Mouse (Mus musculus) G1E (cell line): ENCODE data around the gene Tbc1d17.
A peak's percentile ranks its signal among the peaks of the same experiment; 100 is the strongest.

Experiments used
- CTCF ChIP-seq: IDR thresholded peaks from 2 replicates; pipeline ENCODE4 v1.5.1; 2012; ENCODE audit warnings: low read depth, low read length, inconsistent platforms, mixed read lengths
- GATA1 ChIP-seq: IDR thresholded peaks from 2 replicates; pipeline ENCODE4 v1.6.1; 2012; ENCODE audit warnings: borderline replicate concordance, low read length, inconsistent platforms, mixed read lengths
- GATA2 ChIP-seq: IDR thresholded peaks from 2 replicates; pipeline ENCODE4 v1.6.1; 2012; ENCODE audit warnings: low read depth, low read length, inconsistent platforms, borderline replicate concordance
- POLR2AphosphoS5 ChIP-seq: IDR thresholded peaks from 2 replicates; pipeline ENCODE4 v1.6.1; 2012; ENCODE audit warnings: low read depth, low read length, inconsistent platforms; ENCODE audit not compliant: insufficient replicate concordance
- TAL1 ChIP-seq: conservative IDR thresholded peaks from 2 replicates; pipeline ENCODE4 v1.6.1; 2012; ENCODE audit warnings: low read depth, low read length, inconsistent platforms, mixed read lengths

- no peak for TF ChIP-seq CTCF
- TF ChIP-seq POLR2AphosphoS5: 0 out of 2 replicates have a peak, but pooled peaks have one; percentile 26
- TF ChIP-seq TAL1: no peak
- TF ChIP-seq GATA1: no peak
- TF ChIP-seq GATA2: no peak
These were observed 12.3 kb downstream of the Tbc1d17 start for GRCm38 (mm10) chr7:44836423-44837053.
